Mouse (Mus musculus): ENCODE measurements at regions not wholly inside any gene's neighbourhood (a gene's known extent, or its start where the extent isn't known, plus 50 kb on each side); places are given as distances from the start of the nearest gene placed in this dataset.
A peak's percentile ranks its signal among the peaks of the same experiment; 100 is the strongest.
"Not testable (repeated sequence)": the region's sequence is repeated elsewhere in the genome, so short reads cannot be mapped to it uniquely, and the experiment has no call there.

GRCm38 (mm10) chr2:116526203-116526602 is 352.3 kb upstream of the Tmco5 start:
- not testable (repeated sequence) for DNase-seq (ENCODE audit: low spot score in 2 of 2)

DNA sequence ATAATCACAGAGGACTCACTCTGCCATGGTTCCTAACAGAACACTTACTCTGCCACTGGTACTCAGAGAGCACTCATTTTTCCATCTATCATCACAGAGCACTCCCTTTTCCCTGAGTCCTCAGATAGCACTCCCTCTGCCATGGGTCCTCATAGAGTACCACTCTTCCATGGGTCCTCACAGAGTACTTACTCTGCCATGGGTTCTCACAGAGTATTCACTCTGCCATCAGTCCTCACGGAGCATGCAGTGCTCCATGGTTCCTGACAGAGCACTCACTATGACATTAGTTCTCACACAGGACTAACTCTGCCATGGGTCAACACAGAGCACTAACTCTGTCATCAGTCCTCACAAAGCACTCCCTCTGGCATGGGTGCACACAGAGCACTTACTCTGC is 342.0 kb upstream of the Tmco5 start:
- no peak for DNase-seq (ENCODE audit: low spot score in 2 of 2)

DNA sequence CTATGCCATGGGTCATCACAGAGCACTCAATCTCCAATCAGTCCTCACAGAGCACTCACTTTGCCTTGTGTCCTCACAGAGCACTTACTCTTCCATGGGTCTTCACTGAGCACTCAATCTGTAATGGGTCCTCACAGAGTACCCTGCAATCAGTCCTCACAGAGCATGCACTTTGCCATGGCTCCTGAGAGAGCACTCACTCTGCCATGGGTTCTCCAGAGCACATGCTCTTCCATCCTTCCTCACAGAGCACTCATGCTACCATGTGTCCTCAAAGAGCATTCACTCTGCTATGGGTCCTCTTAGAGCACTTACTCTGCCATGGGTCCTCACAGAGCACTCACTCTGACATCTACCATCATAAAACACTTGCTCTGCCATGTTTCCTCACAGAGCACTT is 319.1 kb upstream of the Tmco5 start:
- DNase-seq (ENCODE audit: low spot score in 2 of 2) = no peak

GRCm38 (mm10) chr2:116583989-116584388 is 294.5 kb upstream of the Tmco5 start:
- DNase-seq (ENCODE audit: low spot score in 2 of 2) = no peak

GRCm38 (mm10) chr2:116586203-116586959 is 292.1 kb upstream of the Tmco5 start:
- DNase-seq (ENCODE audit: low spot score in 2 of 2) = no peak

DNA sequence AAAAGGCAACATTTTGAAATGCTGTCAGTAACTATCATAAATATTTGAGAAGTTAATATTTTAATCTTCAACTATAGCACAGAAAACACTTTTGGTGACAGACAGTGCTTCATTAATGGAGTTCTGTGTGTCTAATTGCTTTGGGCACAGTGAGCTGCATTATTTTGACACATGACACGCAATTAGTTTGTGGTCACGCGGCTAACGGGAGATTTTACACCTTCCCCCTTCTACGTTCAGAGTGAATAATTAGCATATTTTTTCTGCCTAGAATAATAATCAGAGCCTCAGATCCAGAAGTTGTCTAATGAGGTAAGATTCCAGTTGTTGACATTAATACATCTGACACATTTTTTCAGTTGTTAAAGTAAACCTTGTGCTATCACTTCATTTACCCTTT is 272.6 kb upstream of the Tmco5 start:
- no peak for DNase-seq (ENCODE audit: low spot score in 2 of 2)

- no peak for DNase-seq (ENCODE audit: low spot score in 2 of 2)
Measured at GRCm38 (mm10) chr2:116639935-116640334, 238.6 kb upstream of the Tmco5 start.

GRCm38 (mm10) chr2:116652106-116652505 is 226.4 kb upstream of the Tmco5 start:
- DNase-seq (ENCODE audit: low spot score in 2 of 2) = no peak

GRCm38 (mm10) chr2:116685756-116686155 is 192.7 kb upstream of the Tmco5 start:
- no peak for DNase-seq (ENCODE audit: low spot score in 2 of 2)

DNA sequence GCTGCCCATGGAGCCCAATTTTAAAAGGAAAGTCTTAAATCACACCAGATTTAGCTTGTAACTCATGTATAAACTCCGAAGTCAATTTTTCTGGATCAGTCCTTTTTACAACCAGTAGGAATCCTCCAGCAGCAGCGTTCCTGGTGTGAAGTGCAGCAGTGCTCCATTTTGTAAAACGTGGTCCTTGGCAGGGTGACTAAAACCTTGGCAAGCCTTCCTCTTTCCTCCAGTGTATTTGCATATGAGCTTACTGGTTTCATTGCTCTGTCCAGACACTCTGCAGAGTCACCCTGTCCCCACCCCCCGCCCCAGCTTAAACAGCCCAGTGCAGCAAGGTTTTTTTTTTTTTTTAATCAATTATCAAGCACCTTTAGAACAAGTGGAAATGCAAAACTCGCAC is 180.9 kb upstream of the Tmco5 start:
- DNase-seq (ENCODE audit: low spot score in 2 of 2) = no peak

DNA sequence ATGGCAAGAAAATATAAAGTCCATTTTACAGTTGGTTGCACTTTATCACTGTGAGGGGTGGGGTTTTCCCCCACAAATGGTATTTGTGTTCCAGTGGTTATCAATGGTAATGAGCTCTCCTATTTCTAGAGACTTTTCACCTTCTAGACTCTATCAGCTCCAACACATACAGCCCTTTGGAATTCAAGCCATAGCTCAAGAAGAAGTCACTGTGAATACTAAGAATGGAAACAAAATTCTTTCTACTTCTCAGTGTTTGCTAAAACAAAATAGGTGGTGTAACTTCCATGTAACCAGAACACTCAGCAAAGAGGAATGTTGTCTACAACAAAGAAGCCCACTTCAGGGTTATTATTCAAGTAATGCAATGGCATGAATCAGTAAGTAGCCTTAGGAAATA is 173.8 kb upstream of the Tmco5 start:
- no peak for DNase-seq (ENCODE audit: low spot score in 2 of 2)

GRCm38 (mm10) chr2:116709608-116710007 is 168.9 kb upstream of the Tmco5 start:
- DNase-seq (ENCODE audit: low spot score in 2 of 2) = no peak

DNA sequence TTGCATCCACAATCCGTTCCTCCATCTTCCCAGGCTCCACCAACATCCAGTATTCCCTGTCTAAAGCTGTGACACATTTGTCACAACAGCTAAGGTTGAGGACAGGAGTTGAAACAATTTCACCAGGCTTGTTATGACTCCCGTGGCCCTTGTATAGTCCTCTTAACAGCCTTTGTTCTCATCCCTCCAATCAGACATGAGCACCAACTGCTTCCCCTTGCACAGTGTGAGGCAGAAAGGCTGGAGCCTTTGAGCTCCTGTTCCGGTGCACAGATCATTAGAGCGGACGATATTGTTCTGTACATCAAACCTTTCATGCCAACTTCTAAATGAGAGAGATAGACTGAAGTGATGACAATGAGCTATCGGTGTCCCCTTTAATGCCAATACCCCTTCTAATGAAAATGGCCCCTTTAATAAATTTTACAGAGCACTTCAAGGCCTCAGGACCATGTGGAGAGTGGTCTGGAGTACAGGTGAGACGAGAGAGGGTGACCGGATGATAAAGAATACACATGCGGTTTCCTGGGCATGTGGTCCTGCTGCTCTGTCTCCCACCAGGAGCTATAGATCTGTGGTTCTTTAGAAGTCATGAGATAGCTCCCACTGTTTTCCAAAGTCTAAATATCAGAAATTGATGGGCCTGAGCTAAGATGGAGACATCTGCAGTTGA is 161.8 kb upstream of the Tmco5 start:
- DNase-seq (ENCODE audit: low spot score in 2 of 2) = no peak

DNA sequence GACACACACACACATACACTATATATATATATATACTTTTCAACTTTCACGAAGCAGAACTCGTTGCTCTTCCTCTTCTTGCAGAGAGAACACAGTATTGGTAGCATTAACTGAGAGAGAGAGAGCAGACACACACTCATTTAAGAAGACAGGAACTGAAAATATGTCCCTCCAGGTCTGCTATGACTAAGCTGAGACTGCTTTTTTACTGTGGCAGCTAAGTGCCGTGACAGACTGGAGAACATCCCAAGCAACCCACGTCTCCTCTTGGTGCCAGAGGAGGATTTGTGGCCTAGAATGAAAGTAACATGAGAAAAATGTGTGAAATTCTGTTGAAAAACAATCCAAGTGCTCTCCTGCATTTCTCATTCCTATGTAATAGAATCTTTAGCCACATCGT is 159.9 kb upstream of the Tmco5 start:
- no peak for DNase-seq (ENCODE audit: low spot score in 2 of 2)

- no peak for DNase-seq (ENCODE audit: low spot score in 2 of 2)
Measured at GRCm38 (mm10) chr2:116727591-116727990, 150.9 kb upstream of the Tmco5 start.

DNA sequence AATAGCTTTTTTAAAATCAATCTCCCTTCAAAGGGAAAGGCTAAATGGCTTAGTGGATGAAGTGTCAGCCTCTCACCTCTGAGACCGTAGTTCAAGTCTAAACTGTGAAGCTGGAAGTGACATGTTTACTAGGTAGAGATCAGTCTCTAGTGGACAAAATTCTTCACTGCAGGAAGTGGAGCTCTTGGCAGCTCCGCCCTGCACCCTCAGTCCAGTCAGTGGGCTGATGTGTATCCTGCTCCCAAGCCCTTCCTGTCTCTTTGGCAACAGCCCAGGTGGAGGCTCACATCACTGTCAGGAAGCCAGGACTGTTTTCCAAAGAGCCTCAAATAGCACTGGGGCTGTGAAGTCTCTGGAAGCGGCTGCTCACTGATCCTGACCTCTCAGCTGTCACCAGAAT is 142.8 kb upstream of the Tmco5 start:
- peak in 1 of 2 experiments; percentile 11 for DNase-seq (ENCODE audit: low spot score in 2 of 2)

DNA sequence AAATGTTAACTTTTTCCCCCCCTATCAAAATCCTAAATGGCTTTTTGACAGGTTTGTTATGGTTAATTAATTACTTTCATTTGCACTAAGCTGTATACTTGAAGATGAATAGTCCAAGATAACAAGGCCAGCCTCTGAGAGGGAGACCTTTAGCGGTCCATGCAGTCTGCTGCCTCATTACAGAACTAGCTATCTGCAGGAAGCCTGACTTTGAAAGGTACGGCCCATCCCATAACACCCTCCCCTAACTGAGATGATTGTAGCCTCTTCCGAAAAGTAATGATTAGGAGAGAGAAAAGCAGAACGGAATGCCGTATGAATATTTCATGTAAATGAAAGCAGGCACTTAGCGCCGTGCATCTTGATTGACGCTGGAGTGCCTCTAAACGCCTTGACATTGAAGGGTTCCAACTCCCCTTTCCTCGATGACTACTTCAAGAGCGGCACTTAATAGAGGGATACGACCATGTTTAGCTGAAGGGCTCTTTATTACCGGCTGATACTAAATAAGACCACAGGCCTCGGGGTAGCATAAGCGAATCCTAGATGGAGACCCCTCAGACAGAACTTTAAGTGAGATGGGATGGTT is 109.9 kb upstream of the Tmco5 start:
- no peak for DNase-seq (ENCODE audit: low spot score in 2 of 2)

GRCm38 (mm10) chr2:116769186-116769585 is 109.3 kb upstream of the Tmco5 start:
- DNase-seq (ENCODE audit: low spot score in 2 of 2) = no peak

GRCm38 (mm10) chr2:116772569-116772968 is 105.9 kb upstream of the Tmco5 start:
- no peak for DNase-seq (ENCODE audit: low spot score in 2 of 2)

GRCm38 (mm10) chr2:116800141-116800540 is 78.3 kb upstream of the Tmco5 start:
- no peak for DNase-seq (ENCODE audit: low spot score in 2 of 2)

GRCm38 (mm10) chr2:116801578-116801977 is 76.9 kb upstream of the Tmco5 start:
- DNase-seq (ENCODE audit: low spot score in 2 of 2) = no peak

DNA sequence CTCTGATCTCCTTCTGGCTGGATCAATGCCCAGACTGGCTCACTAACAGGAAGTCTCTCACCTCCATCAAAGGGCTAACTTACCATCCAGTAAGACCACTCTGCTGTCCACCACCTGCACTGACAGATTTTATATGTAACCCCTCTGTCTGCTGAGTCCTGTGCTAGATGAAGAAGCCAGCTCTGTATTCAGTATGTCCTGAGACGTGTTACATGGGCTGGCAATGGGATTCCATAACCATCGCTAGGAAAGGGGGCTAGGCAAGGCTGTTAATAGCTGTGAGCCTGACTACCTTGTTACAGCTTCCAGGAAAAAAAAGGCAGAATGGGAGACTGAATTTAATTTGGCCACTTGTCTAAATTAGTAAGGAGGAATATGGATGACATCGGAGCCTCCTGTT is 71.3 kb upstream of the Tmco5 start:
- no peak for DNase-seq (ENCODE audit: low spot score in 2 of 2)

DNA sequence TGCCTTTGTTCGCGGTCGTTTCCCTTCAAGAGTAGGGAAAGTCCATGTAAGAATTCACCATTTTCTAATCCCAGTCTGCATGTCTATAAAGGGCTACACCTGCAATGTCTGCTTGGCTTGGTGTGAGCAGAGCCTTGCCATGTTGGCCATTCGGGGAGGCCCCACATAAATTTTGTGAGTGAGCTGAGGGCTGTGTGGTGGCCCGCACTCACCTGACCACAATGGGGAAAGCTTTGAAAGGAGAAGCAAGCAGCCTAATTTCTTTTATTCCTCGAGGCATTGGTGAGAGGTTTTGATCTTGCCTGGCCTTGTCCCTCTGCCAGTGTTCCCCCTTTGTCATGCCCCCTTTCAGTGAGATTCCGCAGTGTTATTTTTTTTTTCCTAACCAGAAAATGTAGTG is 70.9 kb upstream of the Tmco5 start:
- DNase-seq (ENCODE audit: low spot score in 2 of 2) = no peak

All from spleen, postnatal 10 days (tissue).